Mouse (Mus musculus) layer of hippocampus, adult 8-10 months (tissue): ENCODE results near the gene AI182371. TPM values are rescaled to one million over a fixed set of nuclear protein-coding genes. Genes with fewer than 3 reads are reported as not detected.

Experiments used
- DNase-seq, 2 experiments: peaks; one replicate each; pipeline ENCODE4 v3.0.0; 2022; ENCODE audit warnings: low spot score in 2 of 2
- total RNA-seq, 4 experiments: library from RNA; stranded (reverse); gene quantifications; 2 replicates each; pipeline ENCODE4 v1.2.4; 2022

The AI182371 gene
- total RNA-seq: under 1 TPM in 3 of 4 experiments, not detected in 1; 0.33 to 0.64 (median 0.58) TPM

DNA sequence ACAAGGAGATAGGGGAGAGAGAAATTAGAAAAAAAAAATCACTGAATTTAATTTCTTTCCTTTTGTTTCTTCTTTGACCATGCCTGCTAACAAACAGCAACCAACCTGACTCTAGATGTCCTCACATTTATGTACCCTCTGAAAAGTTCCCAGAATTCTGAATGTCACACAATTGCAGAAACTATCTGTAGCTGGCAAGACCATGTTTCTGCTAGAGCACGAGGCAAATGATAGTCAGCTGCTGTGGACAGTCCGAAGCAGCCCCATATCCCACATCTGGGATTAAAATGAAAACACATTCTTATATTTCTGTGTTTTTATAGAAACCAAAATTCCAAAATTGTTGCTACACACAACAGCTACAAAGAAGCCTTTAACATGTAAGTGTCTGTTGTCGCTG, at the start of gene AI182371:
Gene AI182371, minus strand, starts transcription at position 101 of the 400 bp plus-strand sequence.
- no peak for DNase-seq

DNA sequence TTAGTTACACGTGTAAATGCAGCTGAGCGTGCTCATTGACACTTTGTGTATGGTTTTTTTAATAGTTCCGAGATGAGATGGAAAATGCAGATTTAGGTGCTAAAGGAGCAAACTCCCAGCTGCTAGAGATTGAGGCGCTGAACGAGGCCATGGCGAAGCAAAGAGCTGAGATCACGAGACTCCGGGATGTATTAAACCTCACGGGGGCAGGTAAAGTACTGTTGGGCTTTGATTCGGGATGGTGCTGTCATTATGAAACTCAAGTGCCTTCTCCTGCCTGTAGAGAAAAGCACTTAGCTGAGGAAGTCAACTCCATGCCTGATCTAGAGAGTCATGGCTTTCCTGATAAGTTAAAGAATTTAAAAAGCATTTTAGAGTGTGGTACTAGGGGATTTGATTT, 47.5 kb upstream of the AI182371 start:
- DNase-seq: no peak

DNA sequence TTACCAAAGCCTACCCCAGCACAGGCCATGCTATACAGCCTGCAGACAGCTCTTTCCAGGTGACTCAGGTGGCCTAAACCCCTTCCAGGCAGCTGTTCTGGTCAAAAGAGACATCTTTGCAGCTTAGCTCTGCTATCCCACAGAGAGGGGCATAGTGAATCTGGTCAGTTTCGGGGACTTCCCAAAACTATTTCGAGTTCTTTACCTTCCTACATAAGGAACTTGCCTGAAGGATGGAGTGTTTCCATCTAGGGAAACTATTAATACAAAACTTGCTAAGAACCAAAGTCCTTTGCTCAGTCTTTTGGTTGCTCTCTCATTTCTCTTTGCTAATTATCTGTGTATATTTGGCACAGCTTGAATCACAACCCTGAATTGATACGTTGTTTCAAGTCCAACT, 40.3 kb upstream of the AI182371 start:
- DNase-seq: no peak

DNA sequence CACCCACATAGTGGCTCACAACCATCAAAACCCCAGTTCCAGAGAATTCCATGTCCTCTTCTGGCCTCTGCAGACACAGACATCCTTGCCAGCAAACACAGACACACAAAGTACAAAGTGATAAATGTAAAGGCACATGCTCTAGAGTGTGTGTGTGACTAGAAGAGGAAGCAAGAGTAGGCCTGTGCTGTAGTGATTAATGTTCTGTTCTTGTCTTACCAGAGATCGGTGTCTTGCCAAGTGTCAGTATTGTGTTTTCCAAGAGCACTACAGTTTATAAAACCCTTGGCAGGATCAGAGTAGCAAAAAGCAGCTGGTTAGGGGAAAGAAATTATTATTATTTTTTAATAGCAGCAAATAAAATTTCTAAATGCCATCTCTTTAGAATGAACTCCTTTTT, 37.2 kb upstream of the AI182371 start:
- DNase-seq: no peak

DNA sequence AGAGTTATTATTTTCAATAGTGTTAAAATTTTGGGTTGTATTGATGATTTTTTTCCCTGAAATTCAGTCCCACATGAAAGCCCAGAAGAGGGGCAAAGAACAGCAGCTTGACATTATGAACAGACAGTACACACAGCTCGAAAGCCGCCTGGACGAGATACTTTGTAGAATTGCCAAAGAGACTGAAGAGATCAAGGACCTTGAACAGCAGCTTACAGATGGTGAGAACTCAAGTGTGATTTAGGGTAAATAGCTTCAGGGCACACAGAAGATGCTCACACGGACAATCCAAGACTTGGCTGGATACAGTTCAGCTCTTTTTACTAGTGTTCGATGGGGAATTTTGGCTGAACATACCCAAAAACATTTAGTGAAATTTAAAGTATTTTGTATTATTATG, 32.5 kb upstream of the AI182371 start:
- no peak for DNase-seq

DNA sequence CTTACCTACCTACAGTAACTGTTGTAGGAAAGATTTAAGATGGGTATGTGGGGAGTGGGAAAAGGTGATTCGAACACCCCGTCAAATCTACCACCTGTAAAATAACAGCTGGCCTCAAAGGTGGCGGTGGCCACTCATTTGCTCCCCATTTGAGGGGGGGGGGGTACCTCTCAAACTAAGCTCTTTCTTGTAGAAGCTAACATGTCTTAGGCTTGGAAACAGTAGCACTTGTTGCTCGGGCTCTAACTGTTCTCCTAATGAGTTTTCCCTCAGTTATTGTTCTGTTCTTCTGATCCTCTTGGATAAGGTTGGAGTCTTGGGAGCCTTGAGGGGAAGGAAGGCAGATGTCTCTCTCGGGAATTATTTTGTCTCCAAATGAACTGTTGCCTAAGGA, 31.3 kb upstream of the AI182371 start:
- DNase-seq: no peak

DNA sequence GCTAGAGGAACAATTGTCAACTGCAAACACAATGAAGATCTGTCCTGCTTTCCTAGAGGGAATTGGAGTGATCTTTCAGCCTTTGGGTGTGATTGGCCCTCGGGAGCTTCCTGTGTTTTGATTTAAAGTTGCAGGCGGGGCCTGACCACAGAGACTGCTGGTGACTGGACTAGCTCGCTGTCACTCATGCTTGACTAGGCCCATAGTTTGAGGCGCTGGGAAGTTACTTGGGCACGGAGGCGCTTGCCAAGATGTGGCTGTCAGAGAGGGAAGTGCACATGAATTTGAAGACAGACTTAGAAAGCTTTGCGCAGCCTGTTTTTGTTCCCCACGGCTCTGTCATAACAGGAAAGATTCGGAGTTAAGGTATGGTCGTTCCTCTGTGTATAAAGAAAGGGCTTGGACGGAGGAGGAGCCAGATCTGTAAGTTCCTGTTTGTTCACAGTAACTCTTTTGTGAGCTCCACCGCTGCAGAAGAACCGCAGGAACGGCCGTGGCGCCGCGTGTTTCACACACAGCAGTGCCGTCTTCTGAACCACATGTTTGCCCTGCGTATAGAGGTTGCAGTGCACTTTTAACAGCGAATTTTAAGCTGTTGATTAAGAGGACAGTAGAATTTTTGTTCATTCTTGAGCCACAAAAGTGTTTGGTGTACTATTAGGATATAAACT, 30.8 kb upstream of the AI182371 start:
- peak; percentile 94 to 97 for DNase-seq

DNA sequence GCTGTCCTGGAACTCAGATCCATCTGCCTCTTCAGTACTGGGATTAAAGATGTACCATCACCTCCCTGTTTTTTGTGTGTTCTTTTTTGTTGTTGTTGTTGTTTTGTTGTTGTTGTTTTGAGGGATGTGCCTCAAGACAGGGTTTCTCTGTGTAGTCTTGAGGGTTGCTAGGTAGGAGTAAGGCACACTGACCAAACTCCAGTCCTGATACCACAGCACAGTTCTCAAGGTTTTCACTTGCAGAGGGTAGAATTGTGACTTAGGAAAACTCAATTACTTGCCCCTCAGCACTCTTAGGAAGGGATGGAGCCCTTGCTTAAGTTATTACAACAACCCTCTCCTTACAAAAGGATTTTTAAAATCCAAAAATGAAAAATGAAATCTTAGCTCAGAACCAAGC, 30.1 kb upstream of the AI182371 start:
- DNase-seq: no peak

DNA sequence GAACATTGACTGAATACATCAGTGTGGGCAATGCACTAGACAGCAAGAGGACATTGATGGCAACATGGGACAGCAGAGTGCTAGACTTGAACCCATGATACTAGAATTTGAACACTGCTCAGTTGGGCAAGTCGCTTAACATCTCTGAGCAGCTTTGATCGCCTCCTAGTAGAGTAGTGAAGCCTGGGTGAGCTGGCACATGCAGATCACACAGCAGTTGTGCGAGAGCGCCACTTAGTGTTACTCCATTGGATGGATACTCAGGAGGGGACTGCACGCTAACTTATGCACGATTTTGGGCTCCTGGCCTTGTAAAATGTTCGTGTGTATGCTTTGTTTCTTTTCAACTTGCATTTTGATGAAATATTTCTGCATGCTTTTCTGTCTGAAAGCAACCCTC, 23.4 kb upstream of the AI182371 start:
- no peak for DNase-seq

DNA sequence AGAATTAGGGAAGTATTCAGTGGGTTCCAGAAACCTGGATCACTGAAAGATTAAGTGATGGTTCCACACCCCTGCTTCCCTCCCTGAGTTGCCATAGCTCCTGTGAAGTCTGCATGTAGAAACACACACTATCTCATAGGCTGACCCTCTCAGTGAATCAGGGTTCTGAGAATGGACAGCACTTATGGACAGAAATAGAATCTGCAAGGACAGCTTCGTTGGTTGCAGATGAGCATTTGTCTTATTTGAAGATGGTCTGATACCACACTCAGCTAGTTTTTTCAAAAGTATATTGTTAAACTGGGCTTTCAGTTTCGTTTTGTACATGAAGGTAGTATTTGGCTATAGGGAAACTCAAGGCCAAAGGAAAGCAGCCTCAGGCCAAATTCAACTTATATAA, 9.2 kb upstream of the AI182371 start:
- DNase-seq: no peak

DNA sequence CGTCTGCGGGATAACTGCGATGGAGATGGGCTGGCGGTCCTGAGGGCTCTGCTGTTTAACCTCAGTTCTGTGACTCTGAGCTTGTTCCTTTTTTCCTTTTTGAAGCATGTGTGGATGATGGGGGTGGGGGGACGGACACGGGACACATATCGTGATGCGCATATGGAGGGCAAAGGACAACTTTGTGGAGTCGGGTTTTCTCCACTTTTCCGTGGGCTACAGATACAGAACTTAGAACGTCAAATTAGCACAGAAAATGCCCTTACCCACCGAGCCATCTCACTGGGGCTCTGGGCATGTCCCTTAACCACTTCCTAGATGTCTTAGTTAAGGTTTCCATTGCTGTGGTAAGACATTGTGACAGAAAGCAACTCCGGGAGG, 8.6 kb upstream of the AI182371 start:
- DNase-seq: no peak

DNA sequence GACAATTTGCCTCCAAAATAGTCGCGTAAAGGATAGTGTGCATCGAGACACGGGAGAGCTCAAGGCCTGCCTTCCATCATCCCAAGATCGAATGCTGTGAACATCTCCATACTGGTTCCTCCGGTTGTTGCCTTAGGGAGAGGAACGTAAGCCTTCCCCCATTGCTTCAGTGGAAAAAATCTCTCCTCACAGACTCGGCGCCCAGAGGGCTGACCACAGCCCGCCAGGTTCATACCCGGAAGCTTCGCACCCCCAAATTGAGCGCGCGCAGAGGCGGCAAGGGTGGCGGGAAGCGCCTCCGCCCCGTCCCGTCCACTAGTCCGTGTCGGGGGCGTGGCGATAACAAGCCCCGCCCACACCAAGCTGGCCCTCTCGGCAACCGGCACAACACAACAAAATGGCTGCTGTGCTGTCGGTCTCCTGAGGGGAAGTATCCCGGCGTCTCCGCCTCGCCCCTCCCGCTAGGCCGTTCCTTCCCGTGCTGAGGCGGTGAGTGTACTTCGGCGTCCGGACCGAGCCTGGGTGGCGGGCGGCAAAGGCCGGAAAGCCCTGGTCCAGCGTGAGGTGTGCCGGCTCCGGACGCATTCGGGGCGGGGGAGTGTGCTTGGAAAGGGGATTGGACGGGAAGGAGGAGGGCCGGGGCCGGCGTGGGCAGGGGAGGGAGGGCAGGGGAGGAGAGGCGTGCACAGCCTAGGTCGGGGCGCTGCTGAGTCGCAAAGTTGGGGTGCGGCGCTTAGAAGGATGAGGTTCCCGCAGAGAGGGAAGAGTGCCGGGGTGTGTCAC, 8.0 kb upstream of the AI182371 start, which contains the start of gene Cntrl:
Gene Cntrl, plus strand, starts transcription at position 352 of the 783 bp plus-strand sequence.
- peak; percentile 88 to 92 for DNase-seq

DNA sequence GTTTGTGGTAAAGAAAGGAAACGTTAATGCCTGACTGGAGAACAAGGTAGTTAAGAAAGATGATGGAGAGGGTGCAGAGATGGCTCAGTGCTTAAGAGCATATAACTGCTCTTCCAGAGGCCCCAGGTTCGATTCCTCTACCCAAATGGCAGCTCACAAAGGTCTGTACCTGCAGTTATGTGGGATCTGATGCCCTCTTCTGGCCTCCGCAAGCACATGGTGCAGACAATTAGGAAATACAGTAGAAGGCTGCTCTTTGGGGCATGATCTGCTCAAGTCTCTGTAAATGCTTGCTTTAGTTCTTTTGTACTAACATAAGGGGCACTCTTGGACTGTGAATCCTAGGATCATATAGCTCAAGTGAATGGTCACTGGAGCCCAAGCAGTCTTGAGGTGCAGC, 7.4 kb upstream of the AI182371 start:
- DNase-seq: peak; percentile 17 to 38

DNA sequence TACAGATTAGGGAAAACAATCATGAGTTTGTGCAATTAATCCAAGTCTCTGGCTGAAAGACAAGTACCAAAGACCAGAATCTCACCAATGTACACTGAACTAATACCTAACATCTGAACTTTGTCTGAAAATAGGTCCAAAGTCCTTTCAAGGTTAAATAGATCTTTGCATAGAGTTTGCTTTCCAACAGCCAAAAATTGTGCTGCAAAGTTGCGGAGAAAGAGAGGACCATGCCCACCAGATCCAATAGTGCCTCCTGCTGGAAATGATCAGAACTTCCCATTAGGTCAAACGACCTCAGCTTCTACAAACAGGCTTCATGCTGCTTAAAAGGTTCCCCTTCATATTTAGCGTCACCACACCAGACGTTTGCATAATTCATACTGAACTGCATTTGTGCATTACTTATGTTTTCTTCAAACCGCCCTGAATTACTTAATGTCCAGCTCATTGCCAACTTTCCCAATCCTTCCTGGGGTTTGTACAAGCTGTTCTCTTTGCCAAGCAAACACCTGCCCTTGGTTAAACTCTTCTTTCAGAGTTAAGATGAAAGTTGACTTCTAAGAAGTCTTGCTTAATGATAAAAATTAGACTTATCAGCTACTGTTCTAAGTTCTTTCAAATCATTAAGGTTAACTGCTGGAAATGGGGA, 6.8 kb upstream of the AI182371 start:
- DNase-seq: no peak

DNA sequence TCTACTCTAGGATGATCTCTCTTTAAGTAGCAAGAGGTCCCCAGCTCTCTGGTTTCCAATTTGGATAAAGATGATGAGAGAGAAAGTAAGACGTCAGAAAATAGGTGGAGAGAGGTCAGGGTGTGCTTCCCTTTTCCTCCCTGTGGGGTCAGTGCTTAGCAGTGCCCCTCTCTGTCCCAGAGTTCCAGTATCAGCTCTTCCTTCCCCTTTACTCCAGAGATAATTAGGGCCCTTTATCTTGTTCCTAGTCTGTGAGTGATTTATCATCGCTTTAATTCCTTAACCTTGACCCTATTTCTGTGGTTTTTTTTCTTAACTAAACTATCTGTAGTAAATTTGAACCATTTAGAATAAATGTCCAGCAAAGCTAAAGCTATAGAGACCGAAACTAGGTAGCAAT, 3.5 kb upstream of the AI182371 start:
- DNase-seq: no peak

DNA sequence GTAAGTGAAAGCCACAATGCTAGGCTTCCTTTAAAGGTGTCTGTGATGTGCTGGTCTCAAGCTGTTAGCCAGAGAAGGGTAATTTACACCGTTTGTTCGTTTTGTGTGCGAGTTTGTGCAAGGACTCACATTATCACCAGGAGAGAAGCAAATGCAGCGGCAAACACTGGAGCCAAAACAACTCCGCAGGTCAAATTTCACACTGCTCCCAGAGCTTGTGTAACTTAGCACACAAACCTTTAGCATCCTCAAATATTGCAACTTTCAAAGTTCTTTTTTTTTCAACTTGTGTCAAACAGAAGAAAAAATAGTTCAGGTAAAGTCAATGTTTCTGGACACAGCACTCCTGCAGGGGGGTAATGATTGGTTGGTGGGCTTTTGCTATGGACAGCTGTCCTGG, 2.2 kb upstream of the AI182371 start:
- DNase-seq: no peak

DNA sequence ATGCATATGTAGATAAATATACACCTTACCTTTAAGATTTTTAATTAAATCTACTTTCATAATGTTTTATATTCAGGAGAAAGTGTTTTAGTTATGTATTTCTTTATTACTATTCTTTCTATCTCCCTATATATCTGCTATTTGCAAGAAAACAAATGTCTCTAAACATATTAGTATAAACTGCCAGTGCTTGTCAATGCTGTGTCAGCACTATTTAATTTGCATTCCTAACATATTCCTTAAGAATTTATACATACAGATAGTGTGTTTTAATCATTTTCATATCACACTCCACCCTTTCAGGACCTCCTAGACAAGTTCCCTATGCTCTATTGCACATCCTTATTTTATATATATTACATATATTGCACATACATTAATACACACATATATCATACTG, 1.4 kb upstream of the AI182371 start:
- no peak for DNase-seq

DNA sequence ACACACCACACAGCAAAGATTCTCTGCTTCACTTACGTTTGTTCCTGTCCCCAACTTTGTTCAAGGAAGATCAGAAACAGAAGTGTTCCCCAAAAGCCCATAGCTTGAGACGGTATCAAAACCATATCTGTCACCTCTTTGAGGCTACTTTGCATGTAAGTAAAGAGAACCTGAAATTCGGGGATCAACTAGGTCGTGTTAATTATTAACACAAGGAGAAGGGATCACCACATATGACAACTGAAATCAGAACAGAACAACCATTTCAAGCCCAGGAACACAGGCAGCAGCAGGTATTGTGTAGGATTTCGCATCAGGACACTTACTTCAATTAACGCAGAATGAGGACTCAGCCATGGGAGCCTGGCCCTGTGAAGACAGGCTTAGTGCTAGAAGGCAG, 814 bp downstream of the AI182371 start:
- DNase-seq: no peak

DNA sequence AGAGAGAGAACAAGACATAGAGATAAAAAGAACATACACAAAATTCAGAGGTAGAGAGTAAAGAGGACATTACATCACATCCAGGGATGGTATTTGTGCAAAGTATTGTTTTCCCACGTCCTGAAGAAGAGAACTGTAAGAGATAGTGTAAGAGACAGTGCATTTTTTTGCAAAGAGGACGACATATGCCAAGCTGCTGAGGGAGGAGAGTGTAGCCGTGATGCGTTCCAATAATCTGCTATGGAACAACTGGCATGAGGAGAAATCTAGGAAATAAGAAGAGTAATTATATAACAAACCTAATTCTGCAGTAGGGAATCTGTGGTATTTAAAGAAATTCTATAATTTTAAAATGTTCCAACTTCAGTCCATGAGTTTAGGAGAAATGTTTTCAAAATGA, 13.9 kb downstream of the AI182371 start:
- peak; percentile 5 to 16 for DNase-seq

DNA sequence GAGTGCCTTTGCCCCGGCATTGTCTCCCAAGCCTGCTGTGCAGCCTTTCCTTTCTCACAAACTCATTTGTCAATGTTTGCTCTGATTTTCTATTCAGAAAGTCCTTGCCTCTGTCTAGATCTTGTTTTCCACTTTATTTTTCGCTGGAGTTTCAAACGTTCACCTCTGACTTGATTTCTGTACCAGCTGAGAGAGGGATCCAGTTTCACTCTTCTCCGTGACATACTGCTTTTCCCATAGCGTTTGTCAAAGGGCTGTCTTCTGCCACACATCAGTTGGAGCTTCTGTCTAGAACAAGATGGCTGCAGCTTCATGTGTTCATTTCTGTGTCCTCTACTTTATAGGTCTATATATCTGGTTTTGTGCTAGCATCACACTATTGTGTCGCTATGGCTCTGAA, 22.2 kb downstream of the AI182371 start:
- no peak for DNase-seq

DNA sequence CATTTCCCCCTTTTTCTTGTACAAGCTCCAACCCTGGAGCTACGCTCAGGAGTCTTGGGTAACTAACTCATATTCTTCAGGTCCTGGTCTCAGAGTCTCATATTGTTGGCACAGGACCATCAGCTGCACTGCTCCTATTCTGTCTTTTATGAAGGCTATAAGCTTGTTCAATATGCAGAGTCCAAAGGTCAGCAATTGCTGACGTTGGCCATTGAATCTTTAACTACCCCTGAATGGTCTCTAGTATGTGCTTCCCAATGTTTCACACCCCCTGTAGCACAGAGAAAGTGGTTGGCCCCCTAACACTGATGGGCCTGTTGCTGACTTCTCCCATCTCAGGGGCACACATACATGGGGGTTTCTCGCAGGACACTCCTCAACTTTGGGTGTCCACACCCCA, 27.0 kb downstream of the AI182371 start:
- DNase-seq: no peak

DNA sequence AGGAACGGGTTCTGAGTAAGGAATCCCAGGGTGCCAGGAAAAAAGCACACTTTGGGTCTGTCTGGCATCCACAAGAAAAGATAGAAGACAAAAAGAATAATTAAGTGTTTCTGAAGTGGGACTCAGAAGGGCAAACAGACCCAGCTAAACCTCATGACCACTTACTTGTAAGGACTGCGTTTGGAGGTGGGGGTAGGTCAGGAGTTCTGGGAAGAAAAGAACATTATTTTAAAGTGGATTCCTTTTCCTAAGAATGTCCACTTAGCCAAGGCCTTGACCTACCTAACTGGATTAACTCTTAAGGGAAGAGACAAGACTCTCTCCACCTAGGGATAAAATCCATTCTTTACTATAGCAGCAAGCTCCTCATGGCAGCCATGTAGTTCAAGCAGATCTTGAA, 28.8 kb downstream of the AI182371 start:
- DNase-seq: no peak

DNA sequence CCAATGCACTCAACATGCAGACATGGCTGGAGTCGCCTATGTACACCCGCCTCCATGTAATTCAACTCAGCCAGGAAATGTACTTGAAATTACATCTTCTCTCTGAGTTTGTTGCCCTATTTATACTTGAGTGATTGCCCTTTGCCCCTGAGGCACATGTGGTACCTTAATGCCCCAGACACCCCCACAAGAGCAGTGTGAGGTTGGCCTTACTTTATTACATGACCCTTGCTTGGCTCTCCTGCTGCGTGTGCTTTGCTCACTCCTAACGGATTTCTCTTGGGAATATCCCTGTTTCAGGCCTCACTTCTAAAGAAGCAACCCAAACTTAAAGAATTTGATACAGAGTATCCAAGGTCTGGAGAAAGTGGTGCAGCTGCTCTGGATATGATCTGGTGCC, 31.1 kb downstream of the AI182371 start:
- no peak for DNase-seq
